ENCODE assay signal across 8 mouse cellular contexts in the genomic region with DNA sequence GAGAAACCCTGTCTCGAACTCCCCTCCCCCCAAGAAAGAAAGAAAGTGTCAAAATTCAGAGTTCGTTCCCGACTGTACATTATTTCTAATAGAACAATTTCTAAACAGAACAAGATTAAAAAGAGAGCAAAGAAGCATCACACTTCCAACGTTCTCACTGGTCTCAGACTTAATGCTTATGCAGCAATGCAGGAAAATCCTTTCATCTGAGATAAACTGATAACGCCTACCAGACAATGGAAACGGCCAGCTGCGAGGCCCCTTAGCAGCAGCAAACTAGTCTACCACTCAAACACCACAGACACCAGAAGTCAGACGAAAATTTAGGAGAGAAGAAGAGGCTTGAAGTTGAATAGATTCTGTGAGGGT. TPM values are rescaled to one million over a fixed set of nuclear protein-coding genes. Genes with fewer than 3 reads are reported as not detected.
A peak's percentile ranks its signal among the peaks of the same experiment; 100 is the strongest.
DNase-seq lines count a peak whose midpoint lies in the region; ATAC-seq and TF ChIP-seq lines count a peak whose summit lies in the region.

No protein-coding gene starts in this region.

- peaks cover 11% of the 10 kb centered on the region; the same call in 1 of the 2 replicates for H3K4me1 ChIP-seq in megakaryocyte, embryonic 14.5 days
- no peaks in the 10 kb centered on the region for H3K4me1 ChIP-seq in embryonic facial prominence, embryonic 14.5 days (ENCODE audit: control insufficient read depth, insufficient read depth, low read length)
- no peaks in the 10 kb centered on the region for H3K4me1 ChIP-seq in intestine, postnatal 0 days (replicated peaks; ENCODE audit: control insufficient read depth, insufficient read depth, low read length)
- peaks cover 12% of the 10 kb centered on the region for H3K4me1 ChIP-seq in neural tube, embryonic 15.5 days

- peak overlapping the region; percentile 98 for H3K4me3 ChIP-seq in megakaryocyte, embryonic 14.5 days (replicated peaks)
- peak overlapping the region; percentile 93 for H3K4me3 ChIP-seq in embryonic facial prominence, embryonic 14.5 days (ENCODE audit: low read depth, low read length)
- peak overlapping the region; percentile 79 for H3K4me3 ChIP-seq in intestine, postnatal 0 days (ENCODE audit: low read depth, low read length)
- peak overlapping the region; percentile 91 for H3K4me3 ChIP-seq in neural tube, embryonic 15.5 days (replicated peaks)

- no peak for DNase-seq in embryonic facial prominence, embryonic 14.5 days (ENCODE audit: low spot score)
- DNase-seq in layer of hippocampus, adult 18-20 months (ENCODE audit: low spot score in 2 of 2), result no peak
- DNase-seq in cerebellum, adult 9-11 months, result no peak
- no peak for DNase-seq in frontal cortex, postnatal 36 days (ENCODE audit: low spot score in 2 of 2)

- H3K27me3 ChIP-seq in megakaryocyte, embryonic 14.5 days (replicated peaks), result peaks cover 2% of the 10 kb centered on the region
- no peaks in the 10 kb centered on the region for H3K27me3 ChIP-seq in embryonic facial prominence, embryonic 14.5 days (replicated peaks; ENCODE audit: control insufficient read depth, insufficient read depth, low read length)
- no peaks in the 10 kb centered on the region for H3K27me3 ChIP-seq in intestine, postnatal 0 days (replicated peaks; ENCODE audit: control insufficient read depth, insufficient read depth, low read length)
- H3K27me3 ChIP-seq in neural tube, embryonic 15.5 days (replicated peaks), result no peaks in the 10 kb centered on the region; the same call in 1 of the 2 replicates

- H3K36me3 ChIP-seq in megakaryocyte, embryonic 14.5 days (replicated peaks; ENCODE audit: low read length), result peaks cover 25% of the 10 kb centered on the region
- peaks cover 20% of the 10 kb centered on the region for H3K36me3 ChIP-seq in embryonic facial prominence, embryonic 14.5 days (ENCODE audit: control insufficient read depth, insufficient read depth, low read length)
- peaks cover 18% of the 10 kb centered on the region for H3K36me3 ChIP-seq in intestine, postnatal 0 days (ENCODE audit: control insufficient read depth, insufficient read depth)
- H3K36me3 ChIP-seq in neural tube, embryonic 15.5 days, result peaks cover 16% of the 10 kb centered on the region

- H3K9me3 ChIP-seq in megakaryocyte, embryonic 14.5 days, result no peaks in the 10 kb centered on the region
- H3K9me3 ChIP-seq in embryonic facial prominence, embryonic 14.5 days (ENCODE audit: control insufficient read depth, low read length), result no peaks in the 10 kb centered on the region
- no peaks in the 10 kb centered on the region for H3K9me3 ChIP-seq in intestine, postnatal 0 days (ENCODE audit: control insufficient read depth)
- H3K9me3 ChIP-seq in neural tube, embryonic 15.5 days (replicated peaks), result no peaks in the 10 kb centered on the region

- peak overlapping the region; percentile 73 for H3K4me2 ChIP-seq in embryonic facial prominence, embryonic 14.5 days (ENCODE audit: low read depth, low read length)
- peak overlapping the region; percentile 70 for H3K4me2 ChIP-seq in intestine, postnatal 0 days (replicated peaks; ENCODE audit: low read depth)
- H3K4me2 ChIP-seq in neural tube, embryonic 15.5 days, result peak overlapping the region; percentile 72

- 13% methylated on average over 8 of the region's 8 CpGs for WGBS in embryonic facial prominence, embryonic 14.5 days
- WGBS in intestine, postnatal 0 days, result 8% methylated on average over 8 of the region's 8 CpGs
- WGBS in neural tube, embryonic 15.5 days, result 13% methylated on average over 8 of the region's 8 CpGs

- no peak for ATAC-seq in megakaryocyte, adult 5-6 weeks (ENCODE audit: poor library complexity, severe bottlenecking)
- ATAC-seq in embryonic facial prominence, embryonic 14.5 days (ENCODE audit: low read depth), result peak; percentile 12; the same call in 1 of the 2 replicates
- ATAC-seq in intestine, postnatal 0 days, result no peak; the same call in 1 of the 2 replicates
- ATAC-seq in neural tube, embryonic 15.5 days (ENCODE audit: low FRiP score), result no peak

- peak overlapping the region; percentile 97 for H3K27ac ChIP-seq in embryonic facial prominence, embryonic 14.5 days (replicated peaks; ENCODE audit: low read depth, low read length)
- peak overlapping the region; percentile 97 for H3K27ac ChIP-seq in intestine, postnatal 0 days (ENCODE audit: low read depth, low read length)
- H3K27ac ChIP-seq in neural tube, embryonic 15.5 days (replicated peaks), result peak overlapping the region; percentile 99

- TF ChIP-seq CTCF in intestine, postnatal 0 days (IDR thresholded peaks at IDR 0.05; ENCODE audit: low read depth), result no peak

- H3K9ac ChIP-seq in embryonic facial prominence, embryonic 14.5 days (ENCODE audit: low read depth, low read length), result peak overlapping the region; percentile 94
- H3K9ac ChIP-seq in intestine, postnatal 0 days (ENCODE audit: low read depth, low read length), result no peak overlapping the region
- no peak overlapping the region for H3K9ac ChIP-seq in neural tube, embryonic 15.5 days (replicated peaks)

RNA-seq across cellular contexts. Expression of a gene that starts 0.4 kb away (rescaled TPM):
- polyA plus RNA-seq in megakaryocyte, embryonic 14.5 days (2012; ENCODE audit: insufficient read depth, low replicate concordance), result 6.6 and 9.7 TPM in 2 replicates
- 61.3 and 64.3 TPM in 2 replicates for total RNA-seq in megakaryocyte, adult 5-6 weeks (2015)
- 70.0 and 70.2 TPM in 2 replicates for total RNA-seq in megakaryocyte, adult 5-6 weeks (2017)
- 39.8 and 43.6 TPM in 2 replicates for polyA plus RNA-seq in embryonic facial prominence, embryonic 14.5 days (2014; fragmentation: Nextera tagmentation; extraction: Ambion mirVana)
- polyA plus RNA-seq in intestine, postnatal 0 days (2015; fragmentation: Nextera tagmentation; extraction: Ambion mirVana), result 28.1 TPM in 2 replicates
- 35.2 and 40.6 TPM in 2 replicates for polyA plus RNA-seq in neural tube, embryonic 15.5 days (2015; fragmentation: Nextera tagmentation; extraction: Ambion mirVana)
- total RNA-seq in layer of hippocampus, adult 18-20 months (2021), result 10 to 100 TPM; 16.7 to 18.7 TPM

RNA-seq across cellular contexts. Expression of a gene that starts 22.0 kb away (rescaled TPM):
- 162 and 413 TPM in 2 replicates for polyA plus RNA-seq in megakaryocyte, embryonic 14.5 days (2012; ENCODE audit: insufficient read depth, low replicate concordance)
- 436 and 445 TPM in 2 replicates for total RNA-seq in megakaryocyte, adult 5-6 weeks (2015)
- total RNA-seq in megakaryocyte, adult 5-6 weeks (2017), result 196 and 210 TPM in 2 replicates
- 846 and 915 TPM in 2 replicates for polyA plus RNA-seq in embryonic facial prominence, embryonic 14.5 days (2014; fragmentation: Nextera tagmentation; extraction: Ambion mirVana)
- 1,062 and 1,144 TPM in 2 replicates for polyA plus RNA-seq in intestine, postnatal 0 days (2015; fragmentation: Nextera tagmentation; extraction: Ambion mirVana)
- polyA plus RNA-seq in neural tube, embryonic 15.5 days (2015; fragmentation: Nextera tagmentation; extraction: Ambion mirVana), result 363 and 428 TPM in 2 replicates
- 10 to 100 TPM; 40.1 to 45.0 TPM for total RNA-seq in layer of hippocampus, adult 18-20 months (2021)

RNA-seq across cellular contexts. Expression of a gene that starts 22.1 kb away (rescaled TPM):
- polyA plus RNA-seq in megakaryocyte, embryonic 14.5 days (2012; ENCODE audit: insufficient read depth, low replicate concordance), result 0.56 and 0.61 TPM in 2 replicates
- 6.8 and 12.8 TPM in 2 replicates for total RNA-seq in megakaryocyte, adult 5-6 weeks (2015)
- 6.3 and 16.1 TPM in 2 replicates for total RNA-seq in megakaryocyte, adult 5-6 weeks (2017)
- 5.1 and 6.0 TPM in 2 replicates for polyA plus RNA-seq in embryonic facial prominence, embryonic 14.5 days (2014; fragmentation: Nextera tagmentation; extraction: Ambion mirVana)
- 1.3 and 1.9 TPM in 2 replicates for polyA plus RNA-seq in intestine, postnatal 0 days (2015; fragmentation: Nextera tagmentation; extraction: Ambion mirVana)
- polyA plus RNA-seq in neural tube, embryonic 15.5 days (2015; fragmentation: Nextera tagmentation; extraction: Ambion mirVana), result 4.3 and 5.6 TPM in 2 replicates
- total RNA-seq in layer of hippocampus, adult 18-20 months (2021), result 1 to 10 TPM; 2.1 to 3.2 TPM

RNA-seq across cellular contexts. Expression of a gene that starts 48.6 kb away (rescaled TPM):
- not detected in 2 replicates for polyA plus RNA-seq in megakaryocyte, embryonic 14.5 days (2012; ENCODE audit: insufficient read depth, low replicate concordance)
- total RNA-seq in megakaryocyte, adult 5-6 weeks (2015), result not detected in 2 replicates
- not detected in 2 replicates for total RNA-seq in megakaryocyte, adult 5-6 weeks (2017)
- 0.17 and 0.85 TPM in 2 replicates for polyA plus RNA-seq in embryonic facial prominence, embryonic 14.5 days (2014; fragmentation: Nextera tagmentation; extraction: Ambion mirVana)
- 0.10 TPM in 1 of 2 replicates, not detected in the other for polyA plus RNA-seq in intestine, postnatal 0 days (2015; fragmentation: Nextera tagmentation; extraction: Ambion mirVana)
- polyA plus RNA-seq in neural tube, embryonic 15.5 days (2015; fragmentation: Nextera tagmentation; extraction: Ambion mirVana), result 0.15 TPM in 1 of 2 replicates, not detected in the other
- under 1 TPM in 1 of 2 experiments, not detected in 1; 0.45 TPM for total RNA-seq in layer of hippocampus, adult 18-20 months (2021)
